Mouse (Mus musculus) c-Kit-positive CD71-positive TER-119-positive erythroid progenitor cells, embryonic 14.5 days (primary cell): ENCODE measurements around the gene Rnf207.

Experiments
- DNase-seq: peaks from one replicate; pipeline ENCODE4 v3.0.0-alpha.2; 2013; ENCODE audit warnings: low spot score

Rnf207 gene

GRCm38 (mm10) chr4:152294188-152294929 is 24.4 kb downstream of the Rnf207 start:
- DNase-seq, result no peak

GRCm38 (mm10) chr4:152292102-152292765 is 26.6 kb downstream of the Rnf207 start:
- DNase-seq, result no peak

DNA sequence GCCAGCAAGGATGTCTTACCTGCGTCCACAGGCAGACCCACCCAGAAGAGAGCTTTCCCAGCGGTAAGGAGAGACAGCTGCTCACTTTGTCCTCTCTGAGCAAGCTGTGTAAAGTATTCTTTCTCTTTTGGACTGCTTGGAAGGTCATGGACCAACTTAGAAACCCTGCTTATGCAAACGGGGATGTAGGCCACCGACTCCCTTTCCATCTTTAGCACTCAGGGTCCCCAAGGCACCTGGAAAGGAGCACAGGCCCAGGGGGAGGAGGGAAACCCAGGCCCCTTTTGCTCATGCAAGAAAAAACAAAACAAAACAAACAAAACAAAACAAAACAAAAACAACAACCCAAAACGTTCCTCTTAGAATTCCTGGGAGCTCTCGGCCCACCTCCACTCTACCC is 27.2 kb downstream of the Rnf207 start, which contains the start of gene Hes3:
Gene Hes3, minus strand, starts transcription at position 101 of the 400 bp plus-strand sequence.
- no peak for DNase-seq

GRCm38 (mm10) chr4:152290991-152291390 is 27.8 kb downstream of the Rnf207 start:
- DNase-seq, result no peak

GRCm38 (mm10) chr4:152290385-152290784 is 28.4 kb downstream of the Rnf207 start:
- no peak for DNase-seq

DNA sequence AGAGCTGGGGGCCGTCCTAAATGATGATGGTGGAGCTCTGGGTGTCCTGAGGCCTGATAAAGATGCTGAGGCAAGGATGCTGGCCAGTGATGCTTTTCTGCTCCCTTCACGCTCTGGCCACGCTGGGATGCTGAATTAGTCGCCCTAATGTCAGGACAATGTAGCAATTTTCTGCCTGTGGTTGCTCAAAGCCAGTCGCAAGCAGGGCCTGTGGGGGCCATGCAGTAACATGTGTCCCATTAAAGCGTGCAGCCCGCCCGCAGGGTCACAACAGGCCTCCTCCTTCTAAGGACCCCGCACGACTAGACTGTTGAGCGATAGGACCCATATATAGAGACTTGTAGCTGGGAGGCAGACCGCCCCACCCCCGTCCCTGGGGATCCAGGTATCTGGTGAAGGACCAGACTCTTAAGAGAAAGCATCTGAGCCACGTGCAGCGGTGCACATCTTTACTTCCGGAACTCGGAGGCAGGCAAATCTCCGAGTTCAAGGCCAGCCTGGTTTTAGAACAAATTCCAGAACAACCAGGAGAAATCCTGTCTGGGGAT is 30.3 kb downstream of the Rnf207 start:
- DNase-seq, result no peak

DNA sequence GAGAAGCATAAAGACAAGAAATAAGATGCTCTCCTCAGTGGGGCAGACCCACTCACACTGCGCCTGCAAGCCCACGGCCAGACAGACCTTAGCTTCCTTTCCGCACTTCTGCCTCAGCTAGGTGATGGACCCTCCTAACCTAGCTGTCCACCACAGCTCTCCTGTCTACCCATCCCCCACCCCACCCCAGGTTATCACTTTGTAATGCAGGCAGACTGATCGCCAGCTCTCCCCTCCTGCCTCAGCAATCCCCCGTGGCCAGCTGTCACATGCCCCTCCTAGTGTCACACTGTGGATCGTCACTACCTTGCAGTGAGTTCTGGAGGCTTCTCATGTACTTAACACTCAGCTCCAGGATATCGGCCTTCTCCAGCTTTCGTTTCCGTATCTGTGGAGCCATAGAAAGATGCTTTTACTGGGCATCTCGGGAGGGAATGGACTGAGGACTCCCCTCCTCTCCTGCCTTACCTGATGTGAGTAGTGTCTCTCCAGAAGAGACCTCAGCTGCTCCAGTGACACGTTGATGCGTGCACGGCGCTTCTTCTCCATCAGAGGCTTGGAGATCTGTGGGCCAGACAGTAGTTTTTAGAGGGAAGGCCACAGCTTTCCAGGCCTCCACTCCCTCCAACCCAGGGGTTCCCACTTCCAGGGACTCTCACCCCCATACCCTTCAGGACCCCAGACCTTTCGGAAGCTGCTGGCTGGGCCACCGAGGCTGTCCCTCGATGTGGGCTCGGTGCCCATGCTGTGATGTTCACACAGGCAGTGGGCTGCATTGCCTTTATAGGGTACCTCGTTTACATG is 31.3 kb downstream of the Rnf207 start:
- no peak for DNase-seq

GRCm38 (mm10) chr4:152286887-152287286 is 31.9 kb downstream of the Rnf207 start:
- DNase-seq, result no peak

DNA sequence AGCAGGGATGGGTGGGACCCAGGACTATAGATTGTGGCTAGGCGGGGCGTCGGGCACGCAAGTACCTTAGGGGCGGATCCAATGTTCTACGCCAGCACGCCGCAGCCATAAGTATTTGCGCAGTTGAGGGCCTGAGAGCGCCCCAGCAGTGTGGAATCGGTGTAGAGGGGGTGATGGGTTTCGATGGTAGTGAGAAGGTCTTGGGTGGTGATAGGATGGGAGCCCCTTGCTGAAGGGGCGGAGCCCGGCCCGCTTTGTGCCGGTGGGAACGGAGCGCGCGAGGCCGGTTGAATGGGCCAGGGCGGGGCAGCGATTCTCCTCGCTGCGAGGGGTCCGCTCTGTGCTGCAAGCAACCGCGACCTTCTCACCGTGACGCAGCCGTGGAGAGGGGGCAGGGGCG is 32.6 kb downstream of the Rnf207 start:
- no peak for DNase-seq

- DNase-seq, result no peak
These were observed 33.3 kb downstream of the Rnf207 start for GRCm38 (mm10) chr4:152285505-152285904.

- peak; percentile 57 for DNase-seq
These were observed 35.4 kb downstream of the Rnf207 start for GRCm38 (mm10) chr4:152283186-152283950.

- no peak for DNase-seq
These were observed 36.1 kb downstream of the Rnf207 start for GRCm38 (mm10) chr4:152282721-152283120.

DNA sequence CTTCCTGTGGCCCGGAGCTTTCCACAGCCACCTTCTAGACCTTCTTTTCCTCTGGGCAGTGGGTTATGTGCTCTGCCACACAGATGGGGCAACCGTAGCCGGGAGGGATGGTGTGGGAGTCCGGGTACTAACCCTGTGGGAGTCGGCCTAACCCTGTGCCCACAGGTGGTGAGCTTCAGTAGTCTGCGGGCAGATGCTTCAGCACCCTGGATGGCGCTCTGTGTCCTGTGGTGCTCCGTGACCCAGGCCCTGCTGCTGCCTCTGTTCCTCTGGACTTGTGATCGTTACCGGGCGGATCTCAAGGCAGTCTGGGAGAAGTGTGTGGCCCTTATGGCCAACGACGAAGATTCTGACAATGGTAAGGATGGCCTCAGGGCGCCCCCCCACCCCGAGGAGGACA is 37.2 kb downstream of the Rnf207 start:
- DNase-seq, result no peak

DNA sequence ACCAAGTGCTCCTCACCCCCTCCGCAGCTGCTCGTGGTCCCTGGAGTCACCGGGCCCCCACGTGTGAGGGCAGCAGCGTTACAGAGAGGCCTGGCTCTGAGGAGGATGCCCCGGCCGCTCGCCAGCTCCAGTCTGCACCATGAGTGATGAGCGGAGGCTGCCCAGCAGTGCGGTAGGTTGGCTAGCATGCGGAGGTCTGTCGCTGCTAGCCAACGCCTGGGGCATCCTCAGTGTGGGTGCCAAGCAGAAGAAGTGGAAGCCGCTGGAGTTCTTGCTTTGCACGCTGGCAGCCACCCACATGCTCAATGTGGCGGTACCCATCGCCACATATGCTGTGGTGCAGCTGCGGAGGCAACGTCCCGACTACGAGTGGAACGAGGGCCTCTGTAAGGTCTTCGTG is 39.8 kb downstream of the Rnf207 start:
- no peak for DNase-seq

GRCm38 (mm10) chr4:152277916-152278315 is 40.9 kb downstream of the Rnf207 start:
- DNase-seq, result no peak

GRCm38 (mm10) chr4:152276389-152277347 is 42.1 kb downstream of the Rnf207 start:
- no peak for DNase-seq

GRCm38 (mm10) chr4:152274681-152275131 is 44.1 kb downstream of the Rnf207 start:
- DNase-seq, result no peak

DNA sequence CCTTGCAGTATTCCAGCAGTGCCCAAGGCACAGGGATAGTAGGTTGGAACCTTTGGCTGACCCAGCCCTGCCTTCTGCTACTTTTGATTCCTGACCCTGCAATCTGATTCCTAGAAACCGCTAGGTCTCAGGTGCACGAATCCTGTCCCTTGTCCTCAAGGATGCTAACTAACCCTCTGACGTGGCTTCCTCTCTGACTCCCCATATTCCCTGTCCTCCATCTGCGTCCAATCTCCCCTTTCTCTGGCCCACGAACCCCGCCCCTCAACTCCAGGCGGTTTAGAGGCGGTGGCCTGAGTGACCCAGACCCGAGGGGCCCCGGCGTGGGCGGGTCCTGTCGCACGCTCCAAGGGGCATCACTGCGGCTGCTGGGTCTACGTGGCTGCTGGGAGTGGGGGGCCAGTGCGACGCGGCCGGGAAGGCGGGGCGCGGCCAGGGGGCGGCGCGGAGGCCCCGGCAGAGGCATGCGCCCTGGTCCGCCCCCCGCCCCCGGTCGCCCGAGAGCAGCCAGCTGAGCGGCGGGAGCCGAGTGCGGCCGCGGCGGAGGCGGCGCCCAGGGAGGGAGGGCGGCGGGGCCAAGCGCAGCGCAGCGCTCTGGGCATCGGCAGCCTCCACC is 45.1 kb downstream of the Rnf207 start, which contains the start of gene Gpr153:
Gene Gpr153, plus strand, starts transcription at position 612 of the 616 bp plus-strand sequence.
- DNase-seq, result no peak

DNA sequence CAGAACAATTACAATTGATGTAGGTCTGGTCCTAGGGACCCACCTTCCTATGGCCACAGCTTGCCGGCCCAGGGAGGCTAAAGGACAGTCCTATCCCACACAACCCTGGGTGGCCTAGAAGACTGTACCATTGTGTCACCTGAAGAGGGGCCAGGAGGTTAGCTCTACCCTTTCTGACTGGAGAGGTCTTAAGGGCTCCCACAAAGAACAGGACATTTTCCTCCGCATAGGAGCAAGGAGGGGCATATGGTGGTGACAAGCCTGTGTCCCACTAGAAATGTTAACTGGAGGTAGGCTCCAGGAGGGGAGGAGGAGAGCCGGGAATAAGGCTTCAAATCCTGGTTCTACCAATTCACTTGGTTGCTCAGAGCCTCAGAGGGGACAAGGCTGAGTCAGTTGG is 45.6 kb downstream of the Rnf207 start:
- DNase-seq, result no peak
